Mouse (Mus musculus) heart, embryonic 10.5 days (tissue): Measurements from ENCODE around the gene Epdr1. TPM values are rescaled to one million over a fixed set of nuclear protein-coding genes. Genes with fewer than 3 reads are reported as not detected.
"Not testable (repeated sequence)": the region's sequence is repeated elsewhere in the genome, so short reads cannot be mapped to it uniquely, and the experiment has no call there.

Experiments
- DNase-seq: peaks from one replicate; pipeline ENCODE4 v3.0.0-alpha.2; 2017; ENCODE audit warnings: low spot score
- H3K27ac ChIP-seq: fragments of 300-500 bp; sonication (generic); 2 replicates; pipeline ENCODE4 v1.5.1; 2016; ENCODE audit warnings: mild to moderate bottlenecking
- H3K27me3 ChIP-seq: fragments of 300-500 bp; sonication (generic); 2 replicates; pipeline ENCODE4 v1.6.1; 2016; ENCODE audit warnings: mild to moderate bottlenecking; ENCODE audit not compliant: poor library complexity, insufficient read depth, severe bottlenecking
- H3K36me3 ChIP-seq: fragments of 300-500 bp; sonication (generic); 2 replicates; pipeline ENCODE4 v1.6.1; 2016; ENCODE audit warnings: mild to moderate bottlenecking, moderate library complexity
- H3K4me1 ChIP-seq: fragments of 300-500 bp; sonication (generic); 2 replicates; pipeline ENCODE4 v1.6.1; 2016; ENCODE audit warnings: mild to moderate bottlenecking
- H3K4me3 ChIP-seq: fragments of 300-500 bp; sonication (generic); 2 replicates; pipeline ENCODE4 v1.5.1; 2016; ENCODE audit warnings: mild to moderate bottlenecking, moderate library complexity
- H3K9me3 ChIP-seq: fragments of 300-500 bp; sonication (generic); 2 replicates; pipeline ENCODE4 v1.6.1; 2016; ENCODE audit warnings: mild to moderate bottlenecking, moderate library complexity
- WGBS: fragments of 180-500 bp; shearing (Covaris S2); methylation state at CpG from one replicate; pipeline ENCODE4 v1.1.7; 2016; 5-methylcytosine and 5-hydroxymethylcytosine counted together
- polyA plus RNA-seq: library from polyadenylated mRNA; unstranded; fragments of >200 nt; fragmentation: Nextera tagmentation; extraction: Ambion mirVana; gene quantifications from 2 replicates; pipeline ENCODE4 v1.2.1, GENCODE M21; 2016

The Epdr1 gene
- polyA plus RNA-seq, 1 experiment from 2014 or later: 21.0 TPM

- 86% methylated on average over 1 of the region's 1 CpGs for WGBS
- Histone ChIP-seq H3K36me3 (no peaks in the 10 kb centered on the region), H3K4me1 (peaks cover 6% of the 10 kb centered on the region; the same call in 1 of the 2 replicates), H3K27me3 (no peaks in the 10 kb centered on the region), H3K9me3 (no peaks in the 10 kb centered on the region), H3K27ac (no peak overlapping the region), H3K4me3 (no peak overlapping the region)
- no peak for DNase-seq
Observed at GRCm38 (mm10) chr13:19595141-19595540, 24.6 kb downstream of the Epdr1 start.

GRCm38 (mm10) chr13:19590996-19591759 is 28.5 kb downstream of the Epdr1 start:
- Histone ChIP-seq H3K9me3 (no peaks in the 10 kb centered on the region), H3K27me3 (no peaks in the 10 kb centered on the region), H3K4me1 (peaks cover 6% of the 10 kb centered on the region; the same call in 1 of the 2 replicates), H3K4me3 (no peak overlapping the region), H3K27ac (no peak overlapping the region), H3K36me3 (no peaks in the 10 kb centered on the region)
- DNase-seq: no peak
- WGBS: 85% methylated on average over 3 of the region's 3 CpGs

- Histone ChIP-seq H3K4me3 (no peak overlapping the region), H3K27ac (no peak overlapping the region), H3K36me3 (no peaks in the 10 kb centered on the region), H3K9me3 (no peaks in the 10 kb centered on the region), H3K4me1 (no peaks in the 10 kb centered on the region), H3K27me3 (no peaks in the 10 kb centered on the region)
- no peak for DNase-seq
- WGBS: 85% methylated on average over 3 of the region's 3 CpGs
Observed at GRCm38 (mm10) chr13:19575947-19576346, 43.8 kb downstream of the Epdr1 start.

GRCm38 (mm10) chr13:19574723-19575122 is 45.0 kb downstream of the Epdr1 start:
- not testable (repeated sequence) for H3K36me3 ChIP-seq, H3K27ac ChIP-seq, H3K9me3 ChIP-seq, H3K27me3 ChIP-seq, H3K4me1 ChIP-seq, H3K4me3 ChIP-seq, DNase-seq
- WGBS: 87% methylated on average over 2 of the region's 2 CpGs

GRCm38 (mm10) chr13:19570166-19570565 is 49.6 kb downstream of the Epdr1 start:
- not testable (repeated sequence) for H3K4me3 ChIP-seq, H3K36me3 ChIP-seq, H3K27me3 ChIP-seq, DNase-seq, H3K27ac ChIP-seq, H3K9me3 ChIP-seq, H3K4me1 ChIP-seq

- no peak overlapping the region for H3K27ac ChIP-seq
- WGBS: 94% methylated on average over 1 of the region's 1 CpGs
- no peaks in the 10 kb centered on the region for H3K9me3 ChIP-seq
- H3K4me1 ChIP-seq: no peaks in the 10 kb centered on the region
- H3K27me3 ChIP-seq: no peaks in the 10 kb centered on the region
- no peak overlapping the region for H3K4me3 ChIP-seq
- no peak for DNase-seq
- H3K36me3 ChIP-seq: no peaks in the 10 kb centered on the region
Observed at GRCm38 (mm10) chr13:19562510-19562909, 57.2 kb downstream of the Epdr1 start.

- Histone ChIP-seq H3K4me3 (no peak overlapping the region), H3K36me3 (no peaks in the 10 kb centered on the region), H3K9me3 (no peaks in the 10 kb centered on the region), H3K4me1 (no peaks in the 10 kb centered on the region), H3K27me3 (no peaks in the 10 kb centered on the region), H3K27ac (no peak overlapping the region)
- no peak for DNase-seq
- 84% methylated on average over 4 of the region's 4 CpGs for WGBS
Observed at GRCm38 (mm10) chr13:19555391-19555790, 64.3 kb downstream of the Epdr1 start.

Other genes with a start within 250 kb of the Epdr1 start
- gene Stard3nl, start 224.1 kb downstream of the Epdr1 start, polyA plus RNA-seq: 100 and 105 TPM in 2 replicates
- gene Sfrp4, start 3.2 kb upstream of the Epdr1 start, polyA plus RNA-seq: 0.48 and 0.58 TPM in 2 replicates
- not detected in 2 replicates for gene Nme8, start 77.9 kb upstream of the Epdr1 start, polyA plus RNA-seq
- gene Gpr141, start 204.3 kb upstream of the Epdr1 start, polyA plus RNA-seq: 0.10 TPM in 1 of 2 replicates, not detected in the other